Mouse (Mus musculus) left cerebral cortex, postnatal 14 days (tissue): ENCODE data around the gene Cdkn2aip. TPM values are rescaled to one million over a fixed set of nuclear protein-coding genes. Genes with fewer than 3 reads are reported as not detected.

Experiments
- DNase-seq, 2 experiments: peaks; one replicate each; pipeline ENCODE4 v3.0.0; 2021 to 2022; ENCODE audit warnings: low spot score in 2 of 2, mixed read lengths in 1 of 2
- intact Hi-C: fragments of 180-260 bp; cut with DNase I; formaldehyde crosslinking; loops from one replicate; pipeline ENCODE4 v1.15.1; 2025
- long read RNA-seq, 2 experiments: library from polyadenylated mRNA; stranded (forward); transcript quantifications; one replicate each; pipeline ENCODE4 v2.0.0; 2021
- total RNA-seq, 2 experiments: library from RNA; stranded (reverse); gene quantifications; 2 replicates each; pipeline ENCODE4 v1.2.3; 2021

Gene Cdkn2aip
- 10 to 100 TPM; 13.5 to 15.8 TPM for total RNA-seq
- long read RNA-seq, experiment 1, transcript Cdkn2aip-202 (3 exons, 3,393 nt) = major isoform, 17 of 26 reads
- long read RNA-seq, experiment 1, transcript Cdkn2aip-201 (3 exons, 3,464 nt) = minor isoform, 7 of 26 reads
- long read RNA-seq, experiment 1, partial matches to known transcripts = 0 of 26 reads
- long read RNA-seq, experiment 1, other reads (novel, unspliced or antisense) = 2 of 26 reads
- long read RNA-seq, experiment 2, transcript Cdkn2aip-202 (3 exons, 3,393 nt) = major isoform, 10 of 17 reads
- long read RNA-seq, experiment 2, partial matches to known transcripts = 0 of 17 reads
- long read RNA-seq, experiment 2, other reads (novel, unspliced or antisense) = 1 of 17 reads

GRCm38 (mm10) chr8:47713761-47714745 lies at the start of gene Cdkn2aip:
Gene Cdkn2aip, minus strand, starts transcription at chr8:47713932.
- peak; percentile 92 for DNase-seq
- intact Hi-C loops = no loop called here

DNA sequence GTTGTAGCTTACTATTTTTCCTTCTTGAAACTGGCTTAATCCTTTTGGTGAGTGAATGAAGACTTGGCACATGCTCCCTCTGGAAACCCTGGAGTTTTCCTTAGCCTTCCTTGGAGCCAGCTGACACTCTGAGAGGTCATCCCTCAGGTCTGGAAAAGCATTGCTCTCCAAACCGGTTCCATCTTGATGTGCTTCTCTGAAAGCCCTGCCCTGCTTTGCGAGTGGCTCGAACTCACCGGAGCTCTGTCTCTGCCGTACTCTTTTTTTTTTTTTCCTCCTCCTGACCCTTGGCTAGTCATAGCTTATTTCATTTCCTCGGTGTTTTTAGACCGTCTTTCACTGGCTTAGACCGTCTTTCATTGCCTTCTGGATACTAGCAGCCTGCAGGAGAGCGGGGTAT lies 49.5 kb upstream of the Cdkn2aip start:
- intact Hi-C loops = no loop called here
- no peak for DNase-seq

GRCm38 (mm10) chr8:47760685-47761084 lies 47.0 kb upstream of the Cdkn2aip start:
- intact Hi-C loops = no loop called here
- no peak for DNase-seq

DNA sequence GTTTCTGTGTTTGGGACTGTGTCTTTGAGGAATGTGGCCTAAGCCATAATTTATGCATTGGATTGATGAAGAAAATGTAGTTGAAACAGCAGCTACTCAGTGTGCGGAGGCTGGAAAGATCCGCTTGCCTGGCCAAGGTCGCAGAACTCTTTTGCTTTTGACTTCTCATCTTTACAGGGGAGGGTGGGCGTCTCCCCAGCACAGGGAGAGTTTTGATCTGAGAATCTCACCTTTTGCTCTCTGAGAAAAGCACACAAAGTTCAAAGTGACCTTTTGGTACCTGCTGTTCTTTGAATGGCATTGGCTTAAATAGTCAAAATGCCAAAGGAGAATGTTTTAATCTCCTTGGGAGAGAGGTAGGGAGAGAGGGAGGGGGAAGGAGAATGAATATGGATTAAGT lies 46.5 kb upstream of the Cdkn2aip start:
- intact Hi-C loops = no loop called here

GRCm38 (mm10) chr8:47753121-47753520 lies 39.4 kb upstream of the Cdkn2aip start:
- no peak for DNase-seq
- intact Hi-C loops = no loop called here

More for the DNA sequence above, 46.5 kb upstream of the Cdkn2aip start:
- no peak for DNase-seq

- intact Hi-C loops = no loop called here
- DNase-seq = peak in 1 of 2 experiments; percentile 41
These were observed 36.4 kb upstream of the Cdkn2aip start for GRCm38 (mm10) chr8:47750096-47750495.

- intact Hi-C loops = no loop called here
- DNase-seq = no peak
These were observed 35.8 kb upstream of the Cdkn2aip start for GRCm38 (mm10) chr8:47749491-47749890.

DNA sequence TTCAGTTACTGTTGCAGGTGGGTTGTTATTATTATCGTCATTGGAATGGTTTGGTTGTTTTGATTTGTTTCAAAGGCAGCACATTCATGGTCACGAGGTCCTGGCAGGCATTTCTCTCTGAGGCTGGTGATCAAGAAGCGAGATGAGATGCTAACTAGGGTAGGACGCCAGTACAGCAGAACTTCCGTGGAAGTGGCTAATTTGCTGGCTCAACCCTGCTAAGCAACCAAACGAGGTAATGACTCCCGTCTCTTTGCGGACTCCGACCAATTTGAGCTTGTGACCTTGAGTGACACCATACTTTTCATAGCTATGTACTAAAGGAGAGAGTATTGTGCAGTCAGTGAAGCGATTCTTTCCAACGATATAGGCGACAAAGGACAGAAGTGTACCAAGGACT lies 32.6 kb upstream of the Cdkn2aip start:
- no peak for DNase-seq
- intact Hi-C loops = no loop called here

GRCm38 (mm10) chr8:47745848-47746247 lies 32.1 kb upstream of the Cdkn2aip start:
- no peak for DNase-seq
- intact Hi-C loops = no loop called here

DNA sequence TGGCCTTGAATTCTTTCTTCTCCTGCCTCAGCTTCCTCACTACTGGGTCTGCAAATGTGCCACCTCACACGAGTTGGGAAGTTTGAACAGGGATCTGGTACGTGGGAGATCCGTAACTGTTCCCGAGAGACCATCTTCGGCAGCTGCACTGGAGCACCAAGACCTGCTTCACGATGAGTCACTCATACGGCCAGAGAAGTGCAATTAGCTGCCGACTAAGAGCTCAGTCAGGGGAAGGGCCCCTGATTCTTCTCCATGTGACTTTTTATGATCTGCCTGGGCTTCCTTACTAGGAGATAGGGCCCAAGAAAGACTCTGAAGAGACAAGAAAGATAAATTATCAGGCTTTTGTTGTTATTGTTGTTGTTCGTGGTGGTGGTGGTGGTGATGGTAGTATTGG lies 31.1 kb upstream of the Cdkn2aip start:
- no peak for DNase-seq
- intact Hi-C loops = loop anchor here (5.0 kb wide), 2 partner anchors 97 to 267 kb away; no protein-coding TSS in a partner anchor

DNA sequence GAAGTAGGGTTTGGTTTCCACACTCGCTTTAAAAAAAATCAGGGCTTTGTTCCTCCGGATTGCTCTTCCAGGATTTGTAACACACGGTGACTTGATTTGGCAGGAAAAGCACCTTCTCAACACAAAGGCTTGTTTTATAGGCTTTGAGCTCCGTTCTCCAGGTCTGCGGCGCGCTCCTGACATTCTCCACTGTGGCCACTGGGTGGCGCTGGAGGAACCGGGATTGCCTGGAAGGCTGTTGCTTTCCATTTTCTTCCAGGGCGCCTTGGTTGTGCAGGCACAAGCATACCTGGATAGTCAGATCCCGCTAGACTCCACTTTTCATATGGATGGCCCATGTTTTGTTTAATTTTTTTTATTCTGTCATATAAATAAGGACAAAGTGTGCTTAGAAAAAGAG lies 29.7 kb upstream of the Cdkn2aip start:
- DNase-seq = peak; percentile 90 to 96

GRCm38 (mm10) chr8:47742992-47743391 lies 29.3 kb upstream of the Cdkn2aip start:
- DNase-seq = no peak

More for the DNA sequence above, 29.7 kb upstream of the Cdkn2aip start:
- intact Hi-C loops = loop anchor here (5.0 kb wide), 2 partner anchors 99 to 269 kb away; no protein-coding TSS in a partner anchor

GRCm38 (mm10) chr8:47742372-47742771 lies 28.6 kb upstream of the Cdkn2aip start:
- intact Hi-C loops = loop anchor here (5.0 kb wide), 2 partner anchors 100 to 270 kb away; no protein-coding TSS in a partner anchor
- no peak for DNase-seq

More at GRCm38 (mm10) chr8:47742992-47743391, 29.3 kb upstream of the Cdkn2aip start:
- intact Hi-C loops = loop anchor here (5.0 kb wide), 2 partner anchors 99 to 269 kb away; no protein-coding TSS in a partner anchor

GRCm38 (mm10) chr8:47737120-47737519 lies 23.4 kb upstream of the Cdkn2aip start:
- peak in 1 of 2 experiments; percentile 19 for DNase-seq

DNA sequence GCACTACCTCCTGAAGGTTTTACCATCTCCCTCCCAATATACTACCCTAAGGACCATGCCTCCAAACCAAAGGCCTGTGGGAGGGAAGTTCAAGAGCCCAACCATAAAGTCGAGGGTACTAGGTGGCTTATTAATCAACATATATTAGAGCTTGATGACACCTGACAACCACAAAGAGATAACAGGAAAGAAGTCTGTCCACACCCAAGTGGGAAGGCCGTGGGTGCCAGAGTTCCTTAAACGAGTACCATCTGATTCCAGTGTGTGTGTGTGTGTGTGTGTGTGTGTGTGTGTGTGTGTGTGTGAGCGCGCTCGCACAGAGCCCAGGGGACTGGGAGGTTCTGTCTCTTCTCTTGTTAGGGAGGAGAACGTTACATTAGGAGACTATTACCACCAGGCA lies 15.6 kb upstream of the Cdkn2aip start:
- intact Hi-C loops = no loop called here
- DNase-seq = no peak

More at GRCm38 (mm10) chr8:47737120-47737519, 23.4 kb upstream of the Cdkn2aip start:
- intact Hi-C loops = no loop called here

DNA sequence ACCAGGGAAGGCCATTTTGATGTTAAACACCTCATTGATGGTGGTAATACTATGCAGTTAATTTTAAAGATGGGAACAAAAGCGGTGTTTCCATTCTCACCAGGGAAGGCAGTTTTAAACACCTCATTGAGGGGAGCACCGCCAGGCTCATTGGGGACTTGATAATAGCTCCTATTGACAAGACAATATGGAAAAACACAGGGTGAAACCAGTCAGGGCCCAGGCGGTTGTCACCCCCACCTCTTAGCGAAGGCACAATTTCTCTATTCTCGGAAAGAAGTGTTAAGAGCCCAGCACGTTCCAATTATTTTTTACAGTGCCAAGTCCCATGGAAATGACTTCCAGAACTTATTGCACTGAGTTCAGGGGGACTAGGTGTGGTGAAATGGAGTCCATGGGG lies 13.2 kb upstream of the Cdkn2aip start:
- DNase-seq = no peak
- intact Hi-C loops = no loop called here

- DNase-seq = no peak
- intact Hi-C loops = no loop called here
These were observed 7.9 kb upstream of the Cdkn2aip start for GRCm38 (mm10) chr8:47721609-47722008.

DNA sequence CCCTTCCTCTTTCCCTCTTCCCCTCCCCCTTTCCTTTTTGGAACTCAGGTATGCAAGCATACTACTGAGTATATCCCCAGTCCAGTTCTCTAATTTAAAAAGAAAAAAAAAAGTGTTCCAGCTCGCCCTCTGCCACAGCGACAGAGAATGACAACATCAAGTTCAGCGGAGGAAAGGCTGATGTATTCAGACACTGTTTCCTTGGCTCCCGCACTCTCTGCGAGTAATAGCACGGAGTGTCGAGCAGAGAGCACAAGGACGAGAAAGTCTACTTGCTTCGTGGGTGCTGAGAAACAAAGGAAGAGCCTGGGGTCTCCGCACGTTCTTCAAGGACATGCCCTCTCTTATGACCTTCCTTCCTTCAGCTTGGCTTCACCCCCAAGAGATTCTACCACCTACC lies 4.9 kb upstream of the Cdkn2aip start:
- no peak for DNase-seq
- intact Hi-C loops = no loop called here

DNA sequence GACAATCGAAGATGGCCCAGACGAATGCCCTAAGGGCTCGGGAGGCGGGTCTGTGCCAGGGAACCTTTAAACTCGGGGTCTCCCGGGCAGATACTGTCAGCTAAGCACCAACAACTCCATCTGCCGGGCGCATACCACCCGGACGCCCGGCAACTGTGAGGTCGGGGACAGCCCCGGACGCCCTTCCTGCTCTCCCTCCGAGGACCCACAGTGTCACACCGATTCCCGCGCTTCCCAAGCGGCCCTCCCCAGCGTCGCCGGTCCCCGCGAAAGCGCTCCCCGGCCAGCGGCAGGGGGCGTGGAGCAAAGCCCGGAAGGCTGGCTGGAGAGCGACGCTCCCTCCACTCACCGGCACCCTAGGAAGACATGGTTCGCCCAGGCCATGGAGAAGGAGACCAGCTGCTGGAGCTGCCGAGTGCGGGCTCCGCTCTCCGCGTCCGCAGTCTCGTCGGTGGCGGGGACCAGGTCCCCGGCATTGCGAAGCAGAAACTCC lies 515 bp downstream of the Cdkn2aip start:
- intact Hi-C loops = no loop called here
- DNase-seq = no peak

DNA sequence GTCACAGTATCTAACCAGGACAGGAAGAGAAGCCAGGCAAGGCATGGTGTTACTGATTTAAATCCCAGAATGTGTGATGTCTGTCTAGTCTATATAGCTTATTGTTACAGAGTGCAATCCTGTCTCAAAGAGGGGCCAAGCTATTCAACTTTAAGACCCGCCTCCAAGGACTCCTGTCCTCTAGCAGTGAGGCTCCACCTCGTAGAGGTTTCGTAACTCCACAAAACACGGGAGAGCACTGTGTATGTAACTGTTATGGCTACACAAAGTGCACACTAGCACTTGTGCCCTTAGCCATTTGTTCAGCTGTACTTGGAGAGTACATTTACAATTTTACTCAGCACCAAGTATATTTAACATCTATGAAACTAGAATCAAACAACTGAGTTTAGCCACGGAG lies 5.6 kb downstream of the Cdkn2aip start:
- intact Hi-C loops = no loop called here
- DNase-seq = no peak
